Mouse (Mus musculus): ENCODE measurements around the gene Stat5b. TPM values are rescaled to one million over a fixed set of nuclear protein-coding genes. Genes with fewer than 3 reads are reported as not detected.

The Stat5b gene
- polyA plus RNA-seq, 1 experiment from 2014 or later: 16.1 TPM

DNA sequence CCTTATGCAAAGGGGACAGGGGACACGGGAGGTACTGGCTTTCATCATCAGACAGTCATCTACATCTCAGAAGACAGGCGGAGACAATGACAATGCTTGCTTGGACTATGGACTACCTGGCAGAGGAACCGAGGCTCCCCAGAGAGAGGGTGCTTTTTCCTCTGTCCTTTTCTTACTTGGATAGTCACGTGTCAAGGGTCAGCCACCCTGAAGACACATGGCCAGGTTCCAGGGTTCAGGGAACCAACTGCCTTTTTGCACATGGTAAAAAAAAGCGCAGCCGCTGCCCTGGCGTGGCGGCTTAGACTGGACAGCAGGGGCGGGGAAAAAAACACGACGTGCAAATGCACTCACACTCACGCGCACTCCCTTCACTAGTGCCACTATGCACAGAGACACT, 68.0 kb downstream of the Stat5b start:
- H3K27me3 ChIP-seq (ENCODE audit: control insufficient read depth, insufficient read depth, low read length): no peaks in the 10 kb centered on the region
- TF ChIP-seq EP300 (optimal IDR thresholded peaks at IDR 0.05): no peak
- DNase-seq (ENCODE audit: low spot score) (no peak), ATAC-seq (ENCODE audit: low FRiP score, low TSS enrichment) (0 out of 2 replicates have a peak, but pooled peaks have one; percentile 7)
- H3K4me2 ChIP-seq (replicated peaks; ENCODE audit: low read depth): no peak overlapping the region
- H3K4me3 ChIP-seq (ENCODE audit: low read depth, low read length): no peak overlapping the region
- no peaks in the 10 kb centered on the region for H3K4me1 ChIP-seq (replicated peaks; ENCODE audit: control insufficient read depth, insufficient read depth)
- H3K9ac ChIP-seq (ENCODE audit: low read length): no peak overlapping the region
- 85% methylated on average over 13 of the region's 13 CpGs for WGBS
- no peak overlapping the region for H3K27ac ChIP-seq (replicated peaks)
- H3K36me3 ChIP-seq (ENCODE audit: control insufficient read depth, insufficient read depth, low read length): peaks cover 15% of the 10 kb centered on the region
- no peaks in the 10 kb centered on the region for H3K9me3 ChIP-seq (ENCODE audit: control insufficient read depth, low read length)

DNA sequence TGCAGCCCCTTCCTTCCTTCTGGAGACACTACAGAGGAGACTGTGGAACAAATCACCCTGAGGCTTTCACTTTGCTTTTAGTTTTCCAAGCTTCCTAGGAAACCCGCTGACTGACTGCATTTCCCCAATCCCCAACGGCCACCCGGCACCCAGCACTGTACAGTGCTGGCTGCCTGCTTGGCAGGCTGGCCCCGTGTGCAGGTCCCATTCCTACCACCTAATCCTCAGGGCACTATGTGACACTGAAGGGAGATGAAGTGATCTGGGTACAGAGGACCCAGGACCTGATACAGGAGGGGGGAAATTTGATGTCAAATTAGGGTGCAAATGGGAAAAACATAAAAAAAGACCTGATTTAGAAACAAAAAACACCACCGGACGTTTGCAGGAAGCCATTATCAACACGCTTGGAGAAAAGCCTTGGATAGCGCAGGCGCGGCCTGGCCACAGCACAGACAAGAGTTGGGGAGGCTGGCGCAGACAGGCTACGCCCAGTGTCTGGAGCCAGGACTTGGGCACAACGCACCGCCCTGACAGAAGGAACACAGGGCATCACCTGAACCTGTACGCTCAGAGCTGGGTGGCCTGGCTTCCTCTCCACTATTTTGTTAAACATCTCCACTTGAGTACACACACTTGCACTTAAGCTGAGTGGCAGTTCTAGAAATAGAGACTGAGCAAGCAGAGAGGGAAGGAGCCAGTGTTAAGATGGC, 68.6 kb downstream of the Stat5b start:
- ATAC-seq (ENCODE audit: low FRiP score, low TSS enrichment) (peak; percentile 53; the same call in 1 of the 2 replicates), DNase-seq (ENCODE audit: low spot score) (peak; percentile 33)
- H3K4me1 ChIP-seq (replicated peaks; ENCODE audit: control insufficient read depth, insufficient read depth): no peaks in the 10 kb centered on the region
- 83% methylated on average over 15 of the region's 15 CpGs for WGBS
- H3K9ac ChIP-seq (ENCODE audit: low read length): no peak overlapping the region
- H3K36me3 ChIP-seq (ENCODE audit: control insufficient read depth, insufficient read depth, low read length): peaks cover 15% of the 10 kb centered on the region
- H3K9me3 ChIP-seq (ENCODE audit: control insufficient read depth, low read length): no peaks in the 10 kb centered on the region
- H3K4me2 ChIP-seq (replicated peaks; ENCODE audit: low read depth): no peak overlapping the region
- H3K4me3 ChIP-seq (ENCODE audit: low read depth, low read length): no peak overlapping the region
- TF ChIP-seq CTCF (IDR thresholded peaks at IDR 0.05; ENCODE audit: low read depth): no peak
- no peak for TF ChIP-seq EP300 (optimal IDR thresholded peaks at IDR 0.05)
- H3K27me3 ChIP-seq (ENCODE audit: control insufficient read depth, insufficient read depth, low read length): no peaks in the 10 kb centered on the region
- H3K27ac ChIP-seq (replicated peaks): no peak overlapping the region

DNA sequence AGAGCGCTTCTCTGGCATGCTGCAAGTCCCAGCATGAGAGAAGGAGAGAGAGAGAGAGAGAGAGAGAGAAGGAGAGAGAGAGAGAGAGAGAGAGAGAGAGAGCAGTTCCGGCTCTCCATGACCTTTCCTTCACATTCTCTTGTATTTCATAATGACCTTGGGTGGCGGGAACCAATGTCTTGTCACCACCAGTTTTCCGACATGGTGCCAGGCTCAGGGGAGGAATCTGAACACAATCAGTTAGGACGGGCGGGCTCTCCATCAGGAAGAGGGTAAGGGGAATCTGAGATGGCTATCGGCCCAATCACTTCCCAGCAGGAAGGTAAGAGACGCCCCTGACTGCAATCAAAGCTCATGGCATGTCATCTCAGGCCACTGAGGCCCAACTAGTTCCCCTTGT, 70.3 kb downstream of the Stat5b start:
- Histone ChIP-seq H3K4me2 (replicated peaks; ENCODE audit: low read depth) (no peak overlapping the region), H3K36me3 (ENCODE audit: control insufficient read depth, insufficient read depth, low read length) (peaks cover 13% of the 10 kb centered on the region), H3K9me3 (ENCODE audit: control insufficient read depth, low read length) (no peaks in the 10 kb centered on the region), H3K27me3 (ENCODE audit: control insufficient read depth, insufficient read depth, low read length) (no peaks in the 10 kb centered on the region), H3K27ac (replicated peaks) (no peak overlapping the region), H3K4me3 (ENCODE audit: low read depth, low read length) (no peak overlapping the region), H3K4me1 (replicated peaks; ENCODE audit: control insufficient read depth, insufficient read depth) (no peaks in the 10 kb centered on the region), H3K9ac (ENCODE audit: low read length) (no peak overlapping the region)
- TF ChIP-seq CTCF (IDR thresholded peaks at IDR 0.05; ENCODE audit: low read depth) (no peak), EP300 (optimal IDR thresholded peaks at IDR 0.05) (no peak)
- ATAC-seq (ENCODE audit: low FRiP score, low TSS enrichment) (no peak), DNase-seq (ENCODE audit: low spot score) (no peak)
- 77% methylated on average over 8 of the region's 8 CpGs for WGBS

DNA sequence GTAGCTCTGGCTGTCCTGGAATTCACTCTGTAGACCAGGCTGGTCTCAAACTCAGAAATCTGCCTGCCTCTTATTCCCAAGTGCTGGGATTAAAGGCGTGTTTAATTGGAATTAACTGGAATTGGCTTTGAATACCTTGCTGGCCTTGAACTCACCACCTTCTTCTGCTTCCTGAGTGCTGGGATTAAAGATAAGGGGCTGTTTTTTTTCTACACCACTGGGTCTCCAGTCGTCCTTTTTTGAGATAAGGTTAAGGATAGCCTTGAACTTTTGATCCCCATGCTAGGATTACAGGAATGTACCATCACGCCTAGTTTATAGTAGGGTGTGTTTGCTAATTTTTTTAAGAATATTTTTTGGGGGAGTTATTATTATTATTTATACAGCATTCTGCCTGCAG, 72.5 kb downstream of the Stat5b start:
- H3K27ac ChIP-seq (replicated peaks): no peak overlapping the region
- H3K9ac ChIP-seq (ENCODE audit: low read length): no peak overlapping the region
- H3K4me1 ChIP-seq (replicated peaks; ENCODE audit: control insufficient read depth, insufficient read depth): no peaks in the 10 kb centered on the region
- peaks cover 6% of the 10 kb centered on the region for H3K36me3 ChIP-seq (ENCODE audit: control insufficient read depth, insufficient read depth, low read length)
- no peaks in the 10 kb centered on the region for H3K9me3 ChIP-seq (ENCODE audit: control insufficient read depth, low read length)
- ATAC-seq (ENCODE audit: low FRiP score, low TSS enrichment): no peak
- WGBS: 61% methylated on average over 3 of the region's 3 CpGs
- DNase-seq (ENCODE audit: low spot score): no peak
- no peak for TF ChIP-seq EP300 (optimal IDR thresholded peaks at IDR 0.05)
- TF ChIP-seq CTCF (IDR thresholded peaks at IDR 0.05; ENCODE audit: low read depth): no peak
- no peak overlapping the region for H3K4me3 ChIP-seq (ENCODE audit: low read depth, low read length)
- no peaks in the 10 kb centered on the region for H3K27me3 ChIP-seq (ENCODE audit: control insufficient read depth, insufficient read depth, low read length)
- no peak overlapping the region for H3K4me2 ChIP-seq (replicated peaks; ENCODE audit: low read depth)

DNA sequence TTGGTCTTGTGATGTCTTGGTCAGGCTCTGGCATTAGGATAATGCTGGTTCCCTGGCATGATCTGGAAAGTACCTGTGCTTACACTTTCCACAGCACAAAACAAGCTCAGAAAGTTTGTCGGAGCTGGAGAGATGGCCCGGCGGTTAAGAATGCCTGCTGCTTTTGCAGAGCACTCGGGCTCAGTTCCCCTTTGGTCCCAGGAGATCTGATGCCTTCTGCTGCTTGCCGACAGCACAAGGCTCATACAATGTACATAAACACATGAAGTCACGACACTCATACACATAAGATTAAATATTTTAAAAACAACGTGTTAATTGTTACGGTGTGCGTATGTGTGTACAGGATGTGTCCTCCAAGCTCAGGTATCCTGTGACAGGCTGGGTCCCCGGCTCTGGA, 74.6 kb downstream of the Stat5b start:
- H3K36me3 ChIP-seq (ENCODE audit: control insufficient read depth, insufficient read depth, low read length): no peaks in the 10 kb centered on the region; the same call in 1 of the 2 replicates
- DNase-seq (ENCODE audit: low spot score) (no peak), ATAC-seq (ENCODE audit: low FRiP score, low TSS enrichment) (no peak)
- H3K4me1 ChIP-seq (replicated peaks; ENCODE audit: control insufficient read depth, insufficient read depth): no peaks in the 10 kb centered on the region
- WGBS: 82% methylated on average over 10 of the region's 10 CpGs
- H3K9me3 ChIP-seq (ENCODE audit: control insufficient read depth, low read length): no peaks in the 10 kb centered on the region
- no peak overlapping the region for H3K4me2 ChIP-seq (replicated peaks; ENCODE audit: low read depth)
- TF ChIP-seq EP300 (optimal IDR thresholded peaks at IDR 0.05): no peak
- TF ChIP-seq CTCF (IDR thresholded peaks at IDR 0.05; ENCODE audit: low read depth): no peak
- H3K27ac ChIP-seq (replicated peaks): no peak overlapping the region
- H3K4me3 ChIP-seq (ENCODE audit: low read depth, low read length): no peak overlapping the region
- no peak overlapping the region for H3K9ac ChIP-seq (ENCODE audit: low read length)
- H3K27me3 ChIP-seq (ENCODE audit: control insufficient read depth, insufficient read depth, low read length): no peaks in the 10 kb centered on the region

DNA sequence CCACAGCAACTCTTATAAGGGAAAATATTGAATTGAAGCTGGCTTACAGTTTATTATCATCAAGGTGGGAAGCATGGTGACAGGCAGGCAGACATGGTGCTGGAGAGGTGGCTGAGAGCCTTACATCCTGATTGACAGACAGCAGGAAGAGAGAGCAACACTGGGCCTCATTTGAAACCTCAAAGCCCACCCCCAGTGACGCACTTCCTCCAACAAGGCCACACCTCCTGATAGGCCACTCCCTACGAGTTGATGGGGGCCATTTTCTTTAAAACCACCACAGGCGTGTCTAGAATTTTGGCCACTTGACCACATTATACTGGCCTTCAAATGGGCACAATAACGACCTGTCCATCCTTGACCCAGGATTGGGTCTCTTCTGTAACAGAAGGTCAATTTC, 76.3 kb downstream of the Stat5b start:
- 76% methylated on average over 4 of the region's 4 CpGs for WGBS
- Histone ChIP-seq H3K4me1 (replicated peaks; ENCODE audit: control insufficient read depth, insufficient read depth) (0 out of 2 replicates have a peak, but pooled peaks cover 3% of the 10 kb centered on the region), H3K9me3 (ENCODE audit: control insufficient read depth, low read length) (no peaks in the 10 kb centered on the region), H3K9ac (ENCODE audit: low read length) (no peak overlapping the region), H3K27me3 (ENCODE audit: control insufficient read depth, insufficient read depth, low read length) (no peaks in the 10 kb centered on the region), H3K4me2 (replicated peaks; ENCODE audit: low read depth) (no peak overlapping the region), H3K4me3 (ENCODE audit: low read depth, low read length) (no peak overlapping the region), H3K36me3 (ENCODE audit: control insufficient read depth, insufficient read depth, low read length) (no peaks in the 10 kb centered on the region; the same call in 1 of the 2 replicates), H3K27ac (replicated peaks) (no peak overlapping the region)
- TF ChIP-seq EP300 (optimal IDR thresholded peaks at IDR 0.05): no peak
- no peak for TF ChIP-seq CTCF (IDR thresholded peaks at IDR 0.05; ENCODE audit: low read depth)
- no peak for DNase-seq (ENCODE audit: low spot score)
- no peak for ATAC-seq (ENCODE audit: low FRiP score, low TSS enrichment)
